Mouse (Mus musculus) neural tube, embryonic 11.5 days (tissue): Measurements from ENCODE around the gene Stx6. TPM values are rescaled to one million over a fixed set of nuclear protein-coding genes. Genes with fewer than 3 reads are reported as not detected.

Source experiments
- ATAC-seq: fragments of 200-750 bp; cut with Nextera tagmentation; 2 replicates; pipeline ENCODE4 v1.8.0; 2017; ENCODE audit warnings: moderate number of reproducible peaks, mild to moderate bottlenecking, moderate TSS enrichment, moderate library complexity; ENCODE audit not compliant: insufficient read depth, low FRiP score, low TSS enrichment
- DNase-seq: peaks from one replicate; pipeline ENCODE4 v3.0.0-alpha.2; 2015; ENCODE audit warnings: low spot score
- H3K27ac ChIP-seq: fragments of 300-500 bp; sonication (generic); 2 replicates; pipeline ENCODE4 v1.5.1; 2014; ENCODE audit warnings: low read depth, mild to moderate bottlenecking, low read length
- H3K27me3 ChIP-seq: fragments of 300-500 bp; sonication (generic); 2 replicates; pipeline ENCODE4 v1.6.1; 2014; ENCODE audit warnings: mild to moderate bottlenecking, low read length, mixed read lengths; ENCODE audit not compliant: control insufficient read depth, insufficient read depth
- H3K36me3 ChIP-seq: fragments of 300-500 bp; sonication (generic); 2 replicates; pipeline ENCODE4 v1.6.1; 2014; ENCODE audit warnings: mild to moderate bottlenecking, low read length, moderate library complexity, mixed read lengths; ENCODE audit not compliant: control insufficient read depth, insufficient read depth
- H3K4me1 ChIP-seq: fragments of 300-500 bp; sonication (generic); 2 replicates; pipeline ENCODE4 v1.6.1; 2014; ENCODE audit warnings: low read length, mixed read lengths; ENCODE audit not compliant: control insufficient read depth, insufficient read depth
- H3K4me2 ChIP-seq: fragments of 300-500 bp; sonication (generic); 2 replicates; pipeline ENCODE4 v1.6.1; 2014; ENCODE audit warnings: low read depth, mild to moderate bottlenecking, moderate library complexity
- H3K4me3 ChIP-seq: fragments of 300-500 bp; sonication (generic); 2 replicates; pipeline ENCODE4 v1.5.1; 2014; ENCODE audit warnings: low read depth, low read length
- H3K9ac ChIP-seq: fragments of 300-500 bp; sonication (generic); 2 replicates; pipeline ENCODE4 v1.6.1; 2014; ENCODE audit warnings: mild to moderate bottlenecking, low read length
- H3K9me3 ChIP-seq: fragments of 300-500 bp; sonication (generic); 2 replicates; pipeline ENCODE4 v1.6.1; 2016; ENCODE audit warnings: low read length; ENCODE audit not compliant: control insufficient read depth
- WGBS: fragments of 180-500 bp; shearing (Covaris S2); extraction: QIAGEN DNeasy Blood & Tissue Kit; methylation state at CpG from one replicate; pipeline ENCODE4 v1.1.7; 2014; 5-methylcytosine and 5-hydroxymethylcytosine counted together
- polyA plus RNA-seq: library from polyadenylated mRNA; unstranded; fragments of >200 nt; fragmentation: Nextera tagmentation; extraction: Ambion mirVana; gene quantifications from 2 replicates; pipeline ENCODE4 v1.2.1, GENCODE M21; 2014

Gene Stx6
- polyA plus RNA-seq, 1 experiment from 2014 or later: 111 TPM

GRCm38 (mm10) chr1:155178192-155178924 lies 19.8 kb downstream of the Stx6 start:
- H3K36me3 ChIP-seq: peaks cover 3% of the 10 kb centered on the region
- no peak overlapping the region for H3K4me2 ChIP-seq
- no peaks in the 10 kb centered on the region for H3K4me1 ChIP-seq
- no peak overlapping the region for H3K9ac ChIP-seq
- ATAC-seq (no peak), DNase-seq (no peak)
- H3K27me3 ChIP-seq: no peaks in the 10 kb centered on the region
- no peak overlapping the region for H3K27ac ChIP-seq
- 83% methylated on average over 2 of the region's 2 CpGs for WGBS
- H3K9me3 ChIP-seq: no peaks in the 10 kb centered on the region
- no peak overlapping the region for H3K4me3 ChIP-seq

- Histone ChIP-seq H3K9ac (no peak overlapping the region), H3K4me3 (no peak overlapping the region), H3K27me3 (no peaks in the 10 kb centered on the region), H3K9me3 (no peaks in the 10 kb centered on the region), H3K4me2 (no peak overlapping the region), H3K4me1 (no peaks in the 10 kb centered on the region), H3K27ac (no peak overlapping the region), H3K36me3 (peaks cover 3% of the 10 kb centered on the region)
- ATAC-seq (no peak), DNase-seq (no peak)
- 88% methylated on average over 3 of the region's 3 CpGs for WGBS
Measured at GRCm38 (mm10) chr1:155184191-155184590, 25.7 kb downstream of the Stx6 start.

GRCm38 (mm10) chr1:155188656-155189055 lies 30.1 kb downstream of the Stx6 start:
- 95% methylated on average over 4 of the region's 4 CpGs for WGBS

GRCm38 (mm10) chr1:155191219-155191618 lies 32.7 kb downstream of the Stx6 start:
- 86% methylated on average over 8 of the region's 8 CpGs for WGBS
- H3K4me2 ChIP-seq: no peak overlapping the region
- peaks cover 7% of the 10 kb centered on the region; the same call in 1 of the 2 replicates for H3K36me3 ChIP-seq
- H3K4me1 ChIP-seq: no peaks in the 10 kb centered on the region
- DNase-seq (no peak), ATAC-seq (no peak)
- H3K9ac ChIP-seq: no peak overlapping the region
- H3K27ac ChIP-seq: no peak overlapping the region
- no peak overlapping the region for H3K4me3 ChIP-seq
- no peaks in the 10 kb centered on the region for H3K9me3 ChIP-seq
- H3K27me3 ChIP-seq: no peaks in the 10 kb centered on the region

More at GRCm38 (mm10) chr1:155188656-155189055, 30.1 kb downstream of the Stx6 start:
- DNase-seq (no peak), ATAC-seq (no peak)
- H3K9me3 ChIP-seq: no peaks in the 10 kb centered on the region
- H3K27me3 ChIP-seq: no peaks in the 10 kb centered on the region
- no peak overlapping the region for H3K4me3 ChIP-seq
- H3K27ac ChIP-seq: no peak overlapping the region
- H3K9ac ChIP-seq: no peak overlapping the region
- no peaks in the 10 kb centered on the region for H3K4me1 ChIP-seq
- no peak overlapping the region for H3K4me2 ChIP-seq
- H3K36me3 ChIP-seq: peaks cover 7% of the 10 kb centered on the region; the same call in 1 of the 2 replicates

GRCm38 (mm10) chr1:155191671-155192070 lies 33.2 kb downstream of the Stx6 start:
- peaks cover 7% of the 10 kb centered on the region; the same call in 1 of the 2 replicates for H3K36me3 ChIP-seq
- H3K4me3 ChIP-seq: no peak overlapping the region
- no peak overlapping the region for H3K4me2 ChIP-seq
- DNase-seq (no peak), ATAC-seq (no peak)
- H3K27me3 ChIP-seq: no peaks in the 10 kb centered on the region
- no peaks in the 10 kb centered on the region for H3K9me3 ChIP-seq
- H3K9ac ChIP-seq: no peak overlapping the region
- no peak overlapping the region for H3K27ac ChIP-seq
- WGBS: 91% methylated on average over 2 of the region's 2 CpGs
- H3K4me1 ChIP-seq: no peaks in the 10 kb centered on the region

- 85% methylated on average over 15 of the region's 15 CpGs for WGBS
- ATAC-seq: no peak
- peaks cover 7% of the 10 kb centered on the region; the same call in 1 of the 2 replicates for H3K36me3 ChIP-seq
Measured at GRCm38 (mm10) chr1:155192805-155193368, 34.4 kb downstream of the Stx6 start.

GRCm38 (mm10) chr1:155196691-155197090 lies 38.2 kb downstream of the Stx6 start:
- no peaks in the 10 kb centered on the region for H3K27me3 ChIP-seq
- peaks cover 4% of the 10 kb centered on the region for H3K36me3 ChIP-seq
- ATAC-seq: no peak
- WGBS: 93% methylated on average over 4 of the region's 4 CpGs
- H3K4me3 ChIP-seq: no peak overlapping the region
- no peak for DNase-seq
- H3K9me3 ChIP-seq: no peaks in the 10 kb centered on the region
- H3K4me1 ChIP-seq: no peaks in the 10 kb centered on the region
- H3K4me2 ChIP-seq: no peak overlapping the region
- H3K27ac ChIP-seq: no peak overlapping the region
- H3K9ac ChIP-seq: no peak overlapping the region

More at GRCm38 (mm10) chr1:155192805-155193368, 34.4 kb downstream of the Stx6 start:
- no peaks in the 10 kb centered on the region for H3K27me3 ChIP-seq
- H3K4me3 ChIP-seq: no peak overlapping the region
- H3K9ac ChIP-seq: no peak overlapping the region
- no peak overlapping the region for H3K4me2 ChIP-seq
- no peaks in the 10 kb centered on the region for H3K4me1 ChIP-seq
- no peak overlapping the region for H3K27ac ChIP-seq
- DNase-seq: no peak
- no peaks in the 10 kb centered on the region for H3K9me3 ChIP-seq

GRCm38 (mm10) chr1:155199522-155199921 lies 41.0 kb downstream of the Stx6 start:
- Histone ChIP-seq H3K9ac (no peak overlapping the region), H3K4me1 (peaks cover 3% of the 10 kb centered on the region; the same call in 1 of the 2 replicates), H3K4me3 (no peak overlapping the region), H3K9me3 (no peaks in the 10 kb centered on the region), H3K27ac (no peak overlapping the region), H3K4me2 (no peak overlapping the region), H3K36me3 (peaks cover 2% of the 10 kb centered on the region), H3K27me3 (no peaks in the 10 kb centered on the region)
- ATAC-seq (no peak), DNase-seq (no peak)
- 86% methylated on average over 6 of the region's 6 CpGs for whole genome bisulfite sequencing

GRCm38 (mm10) chr1:155200967-155201366 lies 42.5 kb downstream of the Stx6 start:
- H3K4me2 ChIP-seq: no peak overlapping the region
- H3K27me3 ChIP-seq: no peaks in the 10 kb centered on the region
- H3K27ac ChIP-seq: no peak overlapping the region
- peaks cover 2% of the 10 kb centered on the region for H3K36me3 ChIP-seq
- H3K4me3 ChIP-seq: no peak overlapping the region
- no peaks in the 10 kb centered on the region for H3K9me3 ChIP-seq
- H3K9ac ChIP-seq: no peak overlapping the region
- 58% methylated on average over 2 of the region's 2 CpGs for WGBS
- peaks cover 3% of the 10 kb centered on the region; the same call in 1 of the 2 replicates for H3K4me1 ChIP-seq
- DNase-seq (no peak), ATAC-seq (no peak)
